Mouse (Mus musculus): Measurements from ENCODE around the gene Fbxo46. TPM values are rescaled to one million over a fixed set of nuclear protein-coding genes. Genes with fewer than 3 reads are reported as not detected.

The Fbxo46 gene
- polyA plus RNA-seq, 1 experiment, result 1.7 TPM

DNA sequence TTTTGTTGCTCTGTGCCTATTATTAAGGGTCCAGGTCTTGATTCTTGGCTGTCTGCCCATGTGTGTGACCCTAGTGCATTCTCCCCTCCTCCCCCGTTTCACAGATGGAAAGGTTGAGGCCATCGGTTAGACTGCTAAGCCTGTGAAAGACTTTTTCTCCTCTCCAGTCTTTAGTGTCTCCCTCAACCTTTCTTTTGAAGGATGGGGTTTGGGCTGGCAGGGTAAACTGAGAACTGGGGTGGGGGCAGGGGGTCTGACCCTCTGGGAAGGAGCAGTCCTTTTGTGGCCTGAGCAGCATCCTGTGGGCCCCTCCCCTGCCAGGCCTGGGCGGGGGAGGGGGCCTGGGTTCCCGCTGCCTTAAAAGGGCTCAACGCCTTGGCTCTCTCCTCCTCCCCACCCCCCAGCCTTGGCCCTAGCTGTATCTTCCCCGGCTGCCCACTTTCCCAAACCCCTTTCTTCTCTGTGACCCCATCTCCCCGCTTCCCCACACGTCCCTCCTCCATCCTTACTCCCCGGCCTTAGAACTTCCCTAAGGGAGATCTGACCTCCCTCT lies 34.7 kb upstream of the Fbxo46 start:
- Histone ChIP-seq H3K27ac (replicated peaks; ENCODE audit: low read depth, low read length) (peak overlapping the region; percentile 50), H3K4me1 (ENCODE audit: control insufficient read depth, insufficient read depth, insufficient read length, low read length) (peaks cover 3% of the 10 kb centered on the region; the same call in 1 of the 2 replicates), H3K4me3 (ENCODE audit: insufficient read depth, low read depth, low read length) (peak overlapping the region; percentile 64)

DNA sequence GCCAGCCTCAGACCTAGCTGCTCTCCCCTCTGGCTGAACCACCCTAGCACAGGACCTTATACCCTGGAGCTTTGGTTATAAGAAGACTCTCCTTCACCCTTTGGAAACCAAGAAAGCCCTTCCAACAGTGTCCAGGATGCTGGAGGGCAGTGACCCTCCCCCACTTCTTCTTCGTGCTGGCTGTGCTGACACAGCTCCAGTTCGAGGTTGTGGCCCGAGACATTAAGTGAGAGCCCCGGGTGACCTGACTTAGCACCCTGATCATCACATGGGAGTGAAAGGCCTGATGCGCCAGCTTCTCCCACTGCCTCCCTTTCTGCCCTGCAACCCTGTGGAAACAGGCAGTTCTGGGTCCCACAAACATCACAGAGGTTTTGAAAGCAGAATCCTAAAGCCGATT lies 34.2 kb upstream of the Fbxo46 start:
- H3K4me1 ChIP-seq (ENCODE audit: control insufficient read depth, insufficient read depth, insufficient read length, low read length), result peaks cover 3% of the 10 kb centered on the region; the same call in 1 of the 2 replicates
- no peak overlapping the region for H3K27ac ChIP-seq (replicated peaks; ENCODE audit: low read depth, low read length)
- H3K4me3 ChIP-seq (ENCODE audit: insufficient read depth, low read depth, low read length), result peak overlapping the region; percentile 8; the same call in 1 of the 2 replicates

DNA sequence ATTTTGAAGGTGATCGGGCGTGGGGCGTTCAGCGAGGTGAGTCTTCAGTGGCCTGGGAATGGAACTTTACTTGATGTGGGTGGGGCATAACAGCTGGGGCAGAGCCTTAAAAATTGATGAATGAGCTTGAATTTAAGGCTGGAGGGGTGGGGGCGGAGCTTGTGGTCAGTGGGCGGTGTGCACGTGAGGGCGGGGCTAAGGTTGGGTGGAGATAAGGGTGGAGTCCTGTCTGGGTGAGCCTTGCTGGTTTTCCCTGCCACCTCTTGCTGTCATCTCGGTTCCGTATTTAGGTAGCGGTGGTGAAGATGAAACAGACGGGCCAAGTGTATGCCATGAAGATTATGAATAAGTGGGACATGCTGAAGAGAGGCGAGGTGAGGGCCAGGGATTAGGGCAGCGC lies 33.6 kb upstream of the Fbxo46 start:
- Histone ChIP-seq H3K4me3 (ENCODE audit: insufficient read depth, low read depth, low read length) (peak overlapping the region; percentile 8; the same call in 1 of the 2 replicates), H3K27ac (replicated peaks; ENCODE audit: low read depth, low read length) (no peak overlapping the region), H3K4me1 (ENCODE audit: control insufficient read depth, insufficient read depth, insufficient read length, low read length) (peaks cover 3% of the 10 kb centered on the region; the same call in 1 of the 2 replicates)

DNA sequence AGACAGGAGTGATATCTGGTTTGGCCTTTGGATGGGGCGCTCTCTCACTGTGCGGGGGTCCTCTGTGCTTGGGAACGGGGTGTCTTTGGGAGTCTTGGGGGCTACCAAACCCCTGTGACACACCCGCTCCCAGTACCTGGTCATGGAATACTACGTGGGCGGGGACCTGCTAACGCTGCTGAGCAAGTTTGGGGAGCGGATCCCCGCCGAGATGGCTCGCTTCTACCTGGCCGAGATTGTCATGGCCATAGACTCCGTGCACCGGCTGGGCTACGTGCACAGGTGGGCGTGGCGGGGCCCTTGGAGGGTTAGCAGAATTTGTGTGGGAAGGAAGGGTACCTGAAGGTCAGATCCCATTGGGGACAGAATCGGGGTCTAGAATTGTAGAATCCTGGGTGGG lies 32.9 kb upstream of the Fbxo46 start:
- no peak overlapping the region for H3K27ac ChIP-seq (replicated peaks; ENCODE audit: low read depth, low read length)
- H3K4me1 ChIP-seq (ENCODE audit: control insufficient read depth, insufficient read depth, insufficient read length, low read length), result peaks cover 3% of the 10 kb centered on the region; the same call in 1 of the 2 replicates
- no peak overlapping the region for H3K4me3 ChIP-seq (ENCODE audit: insufficient read depth, low read depth, low read length)

DNA sequence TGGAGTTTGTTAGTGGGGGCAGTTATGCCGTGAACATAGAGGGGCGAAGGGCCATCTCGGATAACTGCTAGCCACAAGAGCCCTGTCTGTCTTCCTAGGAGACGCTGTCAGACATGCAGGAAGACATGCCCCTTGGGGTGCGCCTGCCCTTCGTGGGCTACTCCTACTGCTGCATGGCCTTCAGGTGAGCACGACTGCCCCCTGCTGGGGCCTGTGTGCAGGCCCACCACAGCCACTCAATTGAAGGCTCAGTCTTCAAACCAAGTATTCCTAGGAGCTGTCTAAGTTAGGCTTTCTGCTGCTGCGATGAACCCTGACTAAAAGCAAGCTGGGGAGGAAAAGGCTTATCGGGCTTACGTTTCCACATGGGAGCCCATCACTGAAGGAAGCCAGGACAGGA lies 30.8 kb upstream of the Fbxo46 start:
- Histone ChIP-seq H3K4me1 (ENCODE audit: control insufficient read depth, insufficient read depth, insufficient read length, low read length) (peaks cover 3% of the 10 kb centered on the region), H3K4me3 (ENCODE audit: insufficient read depth, low read depth, low read length) (no peak overlapping the region), H3K27ac (replicated peaks; ENCODE audit: low read depth, low read length) (no peak overlapping the region)

DNA sequence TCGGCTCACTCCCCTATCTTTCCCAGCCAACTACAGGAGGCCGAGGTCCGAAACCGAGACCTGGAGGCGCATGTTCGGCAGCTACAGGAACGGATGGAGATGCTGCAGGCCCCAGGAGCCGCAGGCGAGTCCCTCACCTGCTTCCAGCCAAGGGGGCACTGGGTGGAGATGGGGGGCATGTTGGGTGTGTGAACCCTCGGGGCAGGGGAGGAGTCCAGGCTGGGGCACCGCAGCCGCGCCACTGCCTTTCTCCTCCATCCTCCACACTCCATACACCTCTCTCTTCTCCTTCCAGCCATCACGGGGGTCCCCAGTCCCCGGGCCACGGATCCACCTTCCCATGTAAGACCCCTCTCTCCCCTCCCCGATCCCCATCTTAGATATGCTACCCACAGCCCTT lies 27.7 kb upstream of the Fbxo46 start:
- Histone ChIP-seq H3K4me1 (ENCODE audit: control insufficient read depth, insufficient read depth, insufficient read length, low read length) (peaks cover 5% of the 10 kb centered on the region; the same call in 1 of the 2 replicates), H3K27ac (replicated peaks; ENCODE audit: low read depth, low read length) (no peak overlapping the region), H3K4me3 (ENCODE audit: insufficient read depth, low read depth, low read length) (no peak overlapping the region)

DNA sequence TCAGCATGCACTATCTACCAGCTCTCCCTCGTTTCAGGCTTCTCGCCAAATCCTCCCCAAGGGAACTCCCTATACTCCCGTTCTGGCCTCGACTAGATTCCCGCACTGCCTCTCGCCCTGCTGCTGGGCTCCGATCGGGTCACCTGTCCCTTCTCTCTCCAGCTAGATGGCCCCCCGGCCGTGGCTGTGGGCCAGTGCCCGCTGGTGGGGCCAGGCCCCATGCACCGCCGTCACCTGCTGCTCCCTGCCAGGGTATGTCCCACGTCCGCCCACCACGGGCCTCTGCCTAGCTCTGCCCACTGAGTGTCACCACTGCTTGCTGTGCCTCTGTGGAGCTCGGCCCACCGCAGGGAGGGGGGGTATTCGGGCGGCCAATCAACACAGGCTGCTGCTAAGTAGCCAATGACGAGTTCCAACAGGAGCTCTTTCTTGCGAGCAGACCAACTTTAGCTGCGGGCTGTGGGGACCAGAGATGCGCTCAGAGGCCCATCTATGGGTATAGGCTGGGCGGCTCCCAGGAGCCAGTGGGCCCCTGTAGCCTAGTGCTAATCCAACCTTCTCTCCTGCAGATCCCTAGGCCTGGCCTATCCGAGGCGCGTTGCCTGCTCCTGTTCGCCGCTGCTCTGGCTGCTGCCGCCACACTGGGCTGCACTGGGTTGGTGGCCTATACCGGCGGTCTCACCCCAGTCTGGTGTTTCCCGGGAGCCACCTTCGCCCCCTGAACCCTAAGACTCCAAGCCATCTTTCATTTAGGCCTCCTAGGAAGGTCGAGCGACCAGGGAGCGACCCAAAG lies 27.1 kb upstream of the Fbxo46 start:
- Histone ChIP-seq H3K27ac (replicated peaks; ENCODE audit: low read depth, low read length) (no peak overlapping the region), H3K4me1 (ENCODE audit: control insufficient read depth, insufficient read depth, insufficient read length, low read length) (peaks cover 5% of the 10 kb centered on the region; the same call in 1 of the 2 replicates), H3K4me3 (ENCODE audit: insufficient read depth, low read depth, low read length) (no peak overlapping the region; the same call in none of the 2 replicates)

DNA sequence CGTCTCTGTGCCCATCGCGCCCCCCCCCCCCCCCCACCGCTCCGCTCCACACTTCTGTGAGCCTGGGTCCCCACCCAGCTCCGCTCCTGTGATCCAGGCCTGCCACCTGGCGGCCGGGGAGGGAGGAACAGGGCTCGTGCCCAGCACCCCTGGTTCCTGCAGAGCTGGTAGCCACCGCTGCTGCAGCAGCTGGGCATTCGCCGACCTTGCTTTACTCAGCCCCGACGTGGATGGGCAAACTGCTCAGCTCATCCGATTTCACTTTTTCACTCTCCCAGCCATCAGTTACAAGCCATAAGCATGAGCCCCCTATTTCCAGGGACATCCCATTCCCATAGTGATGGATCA lies 26.5 kb upstream of the Fbxo46 start:
- peaks cover 5% of the 10 kb centered on the region; the same call in 1 of the 2 replicates for H3K4me1 ChIP-seq (ENCODE audit: control insufficient read depth, insufficient read depth, insufficient read length, low read length)
- H3K4me3 ChIP-seq (ENCODE audit: insufficient read depth, low read depth, low read length), result peak overlapping the region; percentile 50
- H3K27ac ChIP-seq (replicated peaks; ENCODE audit: low read depth, low read length), result no peak overlapping the region

DNA sequence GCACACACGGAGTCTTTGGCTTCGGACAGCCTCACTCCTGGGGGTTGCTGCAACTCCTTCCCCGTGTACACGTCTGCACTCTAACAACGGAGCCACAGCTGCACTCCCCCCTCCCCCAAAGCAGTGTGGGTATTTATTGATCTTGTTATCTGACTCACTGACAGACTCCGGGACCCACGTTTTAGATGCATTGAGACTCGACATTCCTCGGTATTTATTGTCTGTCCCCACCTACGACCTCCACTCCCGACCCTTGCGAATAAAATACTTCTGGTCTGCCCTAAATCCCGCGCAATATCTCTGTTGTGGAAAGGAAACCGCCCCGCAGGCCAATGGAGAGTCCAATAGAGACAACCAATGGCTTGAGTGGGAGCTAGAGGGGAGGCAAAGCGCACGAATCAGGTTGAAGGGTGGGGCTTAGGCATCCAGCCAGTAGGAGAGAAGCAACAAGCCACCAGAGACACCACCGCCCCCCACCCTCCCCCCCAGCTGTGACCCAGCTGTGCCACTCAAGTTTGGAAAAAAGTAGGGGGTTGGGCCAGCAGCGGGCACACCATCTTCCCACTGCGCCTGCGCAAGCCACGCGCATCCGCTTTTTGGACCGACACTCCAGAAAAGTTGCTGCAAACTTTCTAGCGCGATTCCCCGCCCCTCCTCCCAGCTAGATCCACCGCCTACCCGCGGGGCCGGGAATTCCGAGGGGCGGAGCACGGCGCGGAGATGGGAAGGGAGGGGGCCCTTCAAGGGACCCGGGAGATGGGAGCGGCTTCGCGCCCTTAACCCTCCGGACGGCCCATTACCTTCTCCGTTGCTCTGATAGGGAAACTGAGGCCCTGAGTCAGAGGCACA lies 25.9 kb upstream of the Fbxo46 start:
- H3K27ac ChIP-seq (replicated peaks; ENCODE audit: low read depth, low read length), result peak overlapping the region; percentile 91
- peaks cover 5% of the 10 kb centered on the region; the same call in 1 of the 2 replicates for H3K4me1 ChIP-seq (ENCODE audit: control insufficient read depth, insufficient read depth, insufficient read length, low read length)
- H3K4me3 ChIP-seq (ENCODE audit: insufficient read depth, low read depth, low read length), result peak overlapping the region; percentile 83

DNA sequence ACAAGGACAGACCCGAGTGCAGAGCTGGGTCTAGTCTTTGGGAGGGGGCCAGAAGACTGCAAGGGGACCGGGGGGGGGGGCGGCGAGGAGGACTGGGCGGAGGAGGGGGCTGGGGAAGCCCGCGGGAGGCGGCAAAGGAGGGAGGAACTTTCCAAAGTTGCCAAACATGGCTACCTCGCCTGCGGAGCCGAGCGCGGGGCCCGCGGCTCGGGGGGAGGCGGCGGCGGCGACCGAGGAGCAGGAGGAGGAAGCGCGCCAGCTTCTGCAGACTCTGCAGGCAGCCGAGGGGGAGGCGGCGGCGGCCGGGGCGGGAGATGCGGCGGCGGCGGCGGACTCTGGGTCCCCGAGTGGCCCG lies 25.2 kb upstream of the Fbxo46 start, which contains the start of gene Six5:
Six5 (plus strand) TSS at position 124 of the 355 bp plus-strand sequence.
- Histone ChIP-seq H3K27ac (replicated peaks; ENCODE audit: low read depth, low read length) (peak within 1 kb of the TSS; percentile 91), H3K4me1 (ENCODE audit: control insufficient read depth, insufficient read depth, insufficient read length, low read length) (peaks cover 5% of the 10 kb centered on the region; the same call in 1 of the 2 replicates), H3K4me3 (ENCODE audit: insufficient read depth, low read depth, low read length) (peak within 1 kb of the TSS; percentile 83)

DNA sequence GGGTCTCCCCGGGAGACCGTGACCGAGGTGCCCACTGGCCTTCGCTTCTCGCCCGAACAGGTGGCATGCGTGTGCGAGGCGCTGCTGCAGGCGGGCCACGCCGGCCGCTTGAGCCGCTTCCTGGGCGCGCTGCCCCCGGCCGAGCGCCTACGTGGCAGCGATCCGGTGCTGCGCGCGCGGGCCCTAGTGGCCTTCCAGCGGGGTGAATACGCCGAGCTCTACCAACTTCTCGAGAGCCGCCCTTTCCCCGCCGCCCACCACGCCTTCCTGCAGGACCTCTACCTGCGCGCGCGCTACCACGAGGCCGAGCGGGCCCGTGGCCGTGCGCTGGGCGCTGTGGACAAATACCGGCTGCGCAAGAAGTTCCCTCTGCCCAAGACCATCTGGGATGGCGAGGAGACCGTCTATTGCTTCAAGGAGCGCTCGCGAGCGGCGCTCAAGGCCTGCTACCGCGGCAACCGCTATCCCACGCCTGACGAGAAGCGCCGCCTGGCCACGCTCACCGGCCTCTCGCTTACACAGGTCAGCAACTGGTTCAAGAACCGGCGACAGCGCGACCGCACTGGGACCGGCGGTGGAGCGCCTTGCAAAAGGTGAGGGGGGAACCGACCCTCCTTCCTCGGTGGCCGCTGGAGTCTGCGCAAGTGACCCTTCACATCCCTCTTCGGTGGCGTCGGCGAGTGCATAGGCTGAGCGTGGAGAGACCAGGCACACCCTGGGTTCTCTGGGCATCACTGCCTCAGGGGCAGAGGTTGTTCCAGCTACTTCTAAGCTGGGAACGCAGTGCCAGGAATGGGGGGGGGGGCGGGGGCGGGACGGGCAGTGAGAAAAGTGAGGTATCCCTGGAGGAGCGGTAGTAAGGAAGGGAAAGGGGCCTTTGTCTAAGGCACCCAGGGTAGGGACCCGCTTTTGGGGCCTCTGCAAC lies 24.6 kb upstream of the Fbxo46 start:
- Histone ChIP-seq H3K4me1 (ENCODE audit: control insufficient read depth, insufficient read depth, insufficient read length, low read length) (peaks cover 5% of the 10 kb centered on the region; the same call in 1 of the 2 replicates), H3K27ac (replicated peaks; ENCODE audit: low read depth, low read length) (peak overlapping the region; percentile 15; the same call in 1 of the 2 replicates), H3K4me3 (ENCODE audit: insufficient read depth, low read depth, low read length) (peak overlapping the region; percentile 83)

DNA sequence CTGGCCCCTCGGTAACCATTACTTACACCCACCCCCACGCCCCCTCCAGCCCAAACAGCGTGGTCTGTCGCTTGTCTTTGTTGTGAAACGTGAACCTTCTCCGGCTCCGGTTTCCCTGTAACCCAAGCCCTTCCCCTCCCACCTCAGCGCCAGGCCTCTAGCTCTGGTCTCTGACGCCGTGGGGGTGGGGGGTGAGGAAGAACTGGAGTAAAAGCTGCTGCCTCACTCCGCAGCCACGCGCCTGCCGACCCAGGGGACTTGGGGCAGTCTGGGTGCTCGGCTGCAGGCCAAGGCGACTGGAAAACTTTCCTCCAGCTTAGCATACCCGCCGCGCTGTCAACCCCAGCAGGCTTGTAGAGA lies 23.9 kb upstream of the Fbxo46 start:
- Histone ChIP-seq H3K27ac (replicated peaks; ENCODE audit: low read depth, low read length) (no peak overlapping the region), H3K4me1 (ENCODE audit: control insufficient read depth, insufficient read depth, insufficient read length, low read length) (peaks cover 5% of the 10 kb centered on the region; the same call in 1 of the 2 replicates), H3K4me3 (ENCODE audit: insufficient read depth, low read depth, low read length) (peak overlapping the region; percentile 83)

DNA sequence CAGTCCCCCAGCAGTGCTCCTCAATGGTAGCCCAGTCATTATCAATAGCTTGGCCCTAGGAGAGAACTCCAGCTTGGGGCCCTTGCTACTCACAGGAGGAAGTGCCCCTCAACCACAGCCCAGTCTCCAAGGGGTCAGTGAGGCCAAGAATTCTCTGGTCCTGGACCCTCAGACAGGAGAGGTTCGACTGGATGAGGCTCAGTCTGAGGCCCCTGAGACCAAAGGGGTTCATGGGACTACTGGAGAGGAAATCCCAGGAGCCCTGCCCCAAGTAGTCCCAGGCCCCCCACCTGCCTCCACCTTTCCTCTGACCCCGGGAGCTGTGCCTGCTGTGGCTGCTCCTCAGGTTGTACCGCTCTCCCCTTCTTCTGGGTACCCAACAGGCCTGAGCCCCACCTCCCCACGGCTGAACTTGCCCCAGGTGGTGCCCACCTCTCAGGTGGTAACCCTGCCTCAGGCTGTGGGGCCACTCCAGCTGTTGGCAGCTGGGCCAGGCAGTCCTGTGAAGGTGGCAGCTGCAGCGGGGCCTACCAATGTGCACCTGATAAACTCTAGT lies 23.2 kb upstream of the Fbxo46 start:
- H3K27ac ChIP-seq (replicated peaks; ENCODE audit: low read depth, low read length), result no peak overlapping the region
- H3K4me1 ChIP-seq (ENCODE audit: control insufficient read depth, insufficient read depth, insufficient read length, low read length), result peaks cover 5% of the 10 kb centered on the region; the same call in 1 of the 2 replicates
- no peak overlapping the region for H3K4me3 ChIP-seq (ENCODE audit: insufficient read depth, low read depth, low read length)

DNA sequence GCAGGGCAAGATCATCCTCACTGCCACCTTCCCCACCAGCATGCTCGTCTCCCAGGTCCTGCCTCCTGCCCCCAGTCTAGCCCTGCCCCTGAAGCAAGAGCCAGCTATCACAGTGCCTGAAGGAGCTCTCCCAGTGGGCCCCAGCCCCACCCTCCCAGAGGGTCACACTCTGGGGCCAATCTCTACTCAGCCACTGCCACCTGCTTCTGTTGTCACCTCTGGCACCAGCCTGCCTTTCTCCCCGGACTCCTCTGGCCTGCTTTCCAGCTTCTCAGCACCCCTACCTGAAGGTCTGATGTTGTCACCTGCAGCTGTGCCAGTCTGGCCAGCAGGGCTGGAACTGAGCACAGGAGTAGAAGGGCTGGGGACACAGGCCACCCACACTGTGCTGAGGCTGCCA lies 22.4 kb upstream of the Fbxo46 start:
- Histone ChIP-seq H3K4me3 (ENCODE audit: insufficient read depth, low read depth, low read length) (no peak overlapping the region), H3K4me1 (ENCODE audit: control insufficient read depth, insufficient read depth, insufficient read length, low read length) (peaks cover 5% of the 10 kb centered on the region; the same call in 1 of the 2 replicates), H3K27ac (replicated peaks; ENCODE audit: low read depth, low read length) (no peak overlapping the region)

Measured in brown adipose tissue, adult 24 weeks (tissue).